Mouse (Mus musculus): ENCODE measurements at regions not wholly inside any gene's neighbourhood (a gene's known extent, or its start where the extent isn't known, plus 50 kb on each side); places are given as distances from the start of the nearest gene placed in this dataset.

DNA sequence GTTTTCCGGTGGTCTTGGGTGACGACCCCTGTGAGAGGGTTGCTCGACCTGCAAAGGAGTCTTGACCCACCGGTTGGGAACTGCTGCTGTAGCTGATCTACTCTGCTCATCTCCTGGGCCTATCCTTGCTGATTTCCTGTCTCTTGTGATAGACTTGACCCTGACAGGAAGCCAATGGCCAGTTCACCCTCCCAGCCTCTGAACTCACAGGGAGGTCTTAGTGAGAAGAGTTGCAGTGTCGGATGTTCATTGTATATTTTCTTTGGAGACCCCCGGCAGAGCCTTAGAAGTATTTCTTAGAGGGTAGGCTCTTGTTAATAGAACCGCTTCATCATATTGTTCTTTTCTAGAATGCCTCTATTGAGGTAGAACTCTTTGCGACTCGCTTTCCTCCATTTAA, 126.0 kb downstream of the Ndufa10 start:
- Histone ChIP-seq H3K4me1 (ENCODE audit: control insufficient read depth, insufficient read depth, low read length) (no peaks in the 10 kb centered on the region), H3K4me3 (ENCODE audit: low read depth, low read length) (no peak overlapping the region), H3K9me3 (replicated peaks; ENCODE audit: control insufficient read depth, low read length) (no peaks in the 10 kb centered on the region), H3K9ac (ENCODE audit: low read length) (no peak overlapping the region), H3K27ac (ENCODE audit: low read depth, low read length) (no peak overlapping the region), H3K36me3 (ENCODE audit: control insufficient read depth, insufficient read depth, low read length) (no peaks in the 10 kb centered on the region), H3K27me3 (replicated peaks; ENCODE audit: control insufficient read depth, insufficient read depth, low read length) (no peaks in the 10 kb centered on the region), H3K4me2 (ENCODE audit: low read length) (no peak overlapping the region)
- 80% methylated on average over 9 of the region's 9 CpGs for WGBS
- no peak for DNase-seq (ENCODE audit: low spot score)
- no peak for ATAC-seq

DNA sequence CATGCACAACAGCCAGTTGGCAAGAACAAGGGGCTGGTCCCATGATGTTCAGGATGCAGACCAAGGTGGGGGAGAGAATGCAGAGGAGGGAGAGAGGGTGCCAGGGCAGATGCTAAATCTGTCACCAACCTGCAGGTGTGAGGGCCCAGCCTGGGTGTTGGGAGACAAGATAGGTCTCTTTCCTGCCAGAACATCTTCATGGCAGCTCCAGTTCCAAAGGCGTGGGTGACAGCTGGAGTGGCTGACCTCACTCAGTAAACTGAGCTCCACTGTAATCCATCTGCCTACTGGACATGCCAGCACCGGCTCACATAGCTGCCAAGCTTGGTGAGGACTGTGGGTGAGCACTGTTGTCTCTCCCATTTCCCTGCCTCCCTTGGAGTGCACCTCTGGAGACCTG, 129.9 kb downstream of the Ndufa10 start:
- Histone ChIP-seq H3K9me3 (replicated peaks; ENCODE audit: control insufficient read depth, low read length) (no peaks in the 10 kb centered on the region), H3K36me3 (ENCODE audit: control insufficient read depth, insufficient read depth, low read length) (no peaks in the 10 kb centered on the region), H3K4me1 (ENCODE audit: control insufficient read depth, insufficient read depth, low read length) (no peaks in the 10 kb centered on the region), H3K27ac (ENCODE audit: low read depth, low read length) (no peak overlapping the region), H3K4me3 (ENCODE audit: low read depth, low read length) (no peak overlapping the region), H3K9ac (ENCODE audit: low read length) (no peak overlapping the region), H3K4me2 (ENCODE audit: low read length) (no peak overlapping the region), H3K27me3 (replicated peaks; ENCODE audit: control insufficient read depth, insufficient read depth, low read length) (no peaks in the 10 kb centered on the region)
- DNase-seq (ENCODE audit: low spot score) (no peak), ATAC-seq (no peak)
- 97% methylated on average over 2 of the region's 2 CpGs for WGBS

DNA sequence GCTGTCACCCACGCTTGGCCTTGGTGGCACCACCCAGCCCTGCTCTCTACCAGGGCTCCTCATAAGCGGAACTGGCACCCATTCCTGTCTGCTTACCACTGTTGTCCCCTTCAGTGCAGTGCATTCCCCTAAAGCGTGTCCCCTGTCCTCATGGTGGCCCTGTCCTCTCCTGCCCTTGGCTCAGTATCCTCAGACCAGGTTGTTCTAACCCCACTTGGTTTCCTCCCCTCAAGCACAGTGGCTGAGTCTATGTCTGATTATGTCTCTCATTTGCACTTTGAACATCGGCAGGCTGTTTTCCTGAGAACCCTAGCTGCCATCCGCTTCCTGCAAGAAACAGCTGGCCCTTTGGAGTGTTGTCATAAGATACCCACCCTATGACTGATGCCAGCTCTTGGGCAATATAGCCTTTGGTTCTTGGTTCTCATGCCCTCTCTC, 130.5 kb downstream of the Ndufa10 start:
- Histone ChIP-seq H3K9ac (ENCODE audit: low read length) (no peak overlapping the region), H3K4me2 (ENCODE audit: low read length) (no peak overlapping the region), H3K4me1 (ENCODE audit: control insufficient read depth, insufficient read depth, low read length) (no peaks in the 10 kb centered on the region), H3K9me3 (replicated peaks; ENCODE audit: control insufficient read depth, low read length) (no peaks in the 10 kb centered on the region), H3K4me3 (ENCODE audit: low read depth, low read length) (no peak overlapping the region), H3K36me3 (ENCODE audit: control insufficient read depth, insufficient read depth, low read length) (no peaks in the 10 kb centered on the region), H3K27ac (ENCODE audit: low read depth, low read length) (no peak overlapping the region), H3K27me3 (replicated peaks; ENCODE audit: control insufficient read depth, insufficient read depth, low read length) (no peaks in the 10 kb centered on the region)
- DNase-seq (ENCODE audit: low spot score): no peak
- 85% methylated on average over 5 of the region's 5 CpGs for WGBS
- ATAC-seq: no peak

DNA sequence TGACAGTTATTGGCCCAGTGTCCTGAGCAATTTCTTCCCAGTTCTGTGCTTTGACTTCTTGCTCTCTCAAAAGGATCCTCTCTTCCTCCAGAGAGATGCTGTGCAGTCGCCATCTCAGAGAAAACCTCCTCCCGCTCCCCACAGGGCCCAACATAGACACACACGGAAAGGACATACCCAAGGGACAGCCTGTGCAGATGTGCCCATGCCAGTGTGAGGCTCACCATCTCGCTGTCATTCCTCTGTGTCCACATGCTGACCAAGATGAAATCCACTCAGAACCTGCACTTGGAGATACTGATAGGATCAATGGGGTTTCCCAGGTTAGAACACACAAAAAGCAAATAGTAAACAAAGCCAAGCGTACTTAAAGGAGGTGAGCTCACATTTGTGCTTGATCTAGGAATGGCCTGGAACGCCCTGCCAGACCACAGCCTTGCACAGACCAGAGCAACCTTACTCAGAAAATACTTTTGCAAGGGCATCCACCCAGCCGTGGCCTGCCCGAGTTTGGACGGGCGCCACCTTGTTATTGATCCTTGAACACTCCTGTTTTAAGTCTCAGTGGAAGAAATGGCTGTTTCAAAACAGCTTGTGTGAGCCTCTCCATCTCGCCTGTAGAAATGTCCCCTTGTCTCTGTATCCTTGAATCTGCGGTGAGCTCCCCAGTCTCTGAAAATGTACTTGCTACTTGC, 131.7 kb downstream of the Ndufa10 start:
- Histone ChIP-seq H3K9ac (ENCODE audit: low read length) (no peak overlapping the region), H3K4me3 (ENCODE audit: low read depth, low read length) (no peak overlapping the region), H3K27me3 (replicated peaks; ENCODE audit: control insufficient read depth, insufficient read depth, low read length) (no peaks in the 10 kb centered on the region), H3K9me3 (replicated peaks; ENCODE audit: control insufficient read depth, low read length) (no peaks in the 10 kb centered on the region), H3K4me2 (ENCODE audit: low read length) (no peak overlapping the region), H3K27ac (ENCODE audit: low read depth, low read length) (no peak overlapping the region), H3K36me3 (ENCODE audit: control insufficient read depth, insufficient read depth, low read length) (no peaks in the 10 kb centered on the region), H3K4me1 (ENCODE audit: control insufficient read depth, insufficient read depth, low read length) (no peaks in the 10 kb centered on the region)
- DNase-seq (ENCODE audit: low spot score) (no peak), ATAC-seq (no peak)
- WGBS: 93% methylated on average over 12 of the region's 12 CpGs

DNA sequence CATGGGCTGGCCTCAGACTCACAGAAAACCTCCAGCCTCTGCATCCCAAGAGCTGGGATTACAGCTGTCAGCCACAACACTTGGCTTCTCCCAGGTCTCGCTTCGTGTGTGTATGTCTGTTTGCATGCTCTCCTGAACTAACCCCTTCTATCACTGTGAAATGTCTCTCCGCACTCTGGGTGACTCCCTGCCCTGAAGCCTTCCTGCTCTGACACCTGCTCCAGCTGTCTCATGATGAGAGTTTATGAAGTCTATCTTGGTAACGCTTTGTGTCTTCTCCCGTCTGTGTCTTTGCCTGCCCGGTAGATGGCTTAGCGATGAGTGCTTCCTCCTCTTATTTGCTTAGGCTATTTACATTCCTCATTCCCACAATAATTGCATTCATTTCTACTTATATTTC, 133.0 kb downstream of the Ndufa10 start:
- Histone ChIP-seq H3K36me3 (ENCODE audit: control insufficient read depth, insufficient read depth, low read length) (no peaks in the 10 kb centered on the region), H3K27me3 (replicated peaks; ENCODE audit: control insufficient read depth, insufficient read depth, low read length) (no peaks in the 10 kb centered on the region), H3K4me1 (ENCODE audit: control insufficient read depth, insufficient read depth, low read length) (no peaks in the 10 kb centered on the region), H3K27ac (ENCODE audit: low read depth, low read length) (no peak overlapping the region), H3K4me2 (ENCODE audit: low read length) (no peak overlapping the region), H3K9ac (ENCODE audit: low read length) (no peak overlapping the region), H3K9me3 (replicated peaks; ENCODE audit: control insufficient read depth, low read length) (no peaks in the 10 kb centered on the region), H3K4me3 (ENCODE audit: low read depth, low read length) (no peak overlapping the region)
- WGBS: 93% methylated on average over 7 of the region's 7 CpGs
- DNase-seq (ENCODE audit: low spot score) (no peak), ATAC-seq (no peak)

DNA sequence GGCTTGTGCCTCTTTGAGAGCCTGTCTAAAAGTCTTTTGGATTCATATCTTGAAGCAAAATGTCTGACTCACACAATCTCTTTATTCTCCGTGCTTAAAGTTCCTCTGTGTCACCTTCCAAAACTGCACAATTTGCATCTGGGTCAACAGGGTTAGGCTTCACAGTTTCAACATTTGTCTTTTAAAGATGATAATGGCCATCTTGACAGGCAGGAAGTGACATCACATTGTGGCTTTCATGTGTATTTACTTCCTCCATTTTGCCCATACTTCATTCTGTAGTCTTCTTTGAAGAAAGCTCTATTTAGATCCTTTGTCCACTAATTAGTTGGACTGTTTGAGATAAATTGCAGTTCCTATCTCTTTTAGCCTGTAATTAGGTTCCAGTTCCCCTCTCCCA, 135.1 kb downstream of the Ndufa10 start:
- no peak for DNase-seq (ENCODE audit: low spot score)
- no peak overlapping the region for H3K9ac ChIP-seq (ENCODE audit: low read length)
- no peaks in the 10 kb centered on the region for H3K4me1 ChIP-seq (ENCODE audit: control insufficient read depth, insufficient read depth, low read length)
- no peak for ATAC-seq
- H3K9me3 ChIP-seq (replicated peaks; ENCODE audit: control insufficient read depth, low read length): no peaks in the 10 kb centered on the region
- H3K4me3 ChIP-seq (ENCODE audit: low read depth, low read length): no peak overlapping the region
- H3K27me3 ChIP-seq (replicated peaks; ENCODE audit: control insufficient read depth, insufficient read depth, low read length): no peaks in the 10 kb centered on the region
- no peaks in the 10 kb centered on the region for H3K36me3 ChIP-seq (ENCODE audit: control insufficient read depth, insufficient read depth, low read length)
- 96% methylated on average over 1 of the region's 1 CpGs for WGBS
- no peak overlapping the region for H3K27ac ChIP-seq (ENCODE audit: low read depth, low read length)
- no peak overlapping the region for H3K4me2 ChIP-seq (ENCODE audit: low read length)

DNA sequence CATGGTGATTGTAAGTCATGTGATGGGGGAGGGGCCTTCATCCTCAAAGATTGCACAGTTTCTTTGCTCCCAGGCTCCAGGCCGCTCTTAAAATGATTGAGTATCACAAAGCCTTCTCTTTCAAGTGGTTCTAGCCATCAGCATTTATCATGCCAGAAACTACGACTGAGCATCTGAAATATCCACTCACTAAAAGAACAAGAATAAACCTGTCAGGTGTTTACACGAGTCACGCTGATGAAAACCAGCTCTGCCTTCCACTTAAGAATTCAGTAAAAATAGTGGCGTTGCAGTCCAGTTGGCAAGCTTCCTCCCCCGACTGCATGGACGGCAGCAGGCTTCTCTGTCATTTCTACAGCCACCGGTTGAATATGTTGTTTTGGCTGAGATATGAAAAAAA, 136.2 kb downstream of the Ndufa10 start:
- H3K9me3 ChIP-seq (replicated peaks; ENCODE audit: control insufficient read depth, low read length): no peaks in the 10 kb centered on the region
- no peak for ATAC-seq
- no peaks in the 10 kb centered on the region for H3K36me3 ChIP-seq (ENCODE audit: control insufficient read depth, insufficient read depth, low read length)
- DNase-seq (ENCODE audit: low spot score): no peak
- H3K9ac ChIP-seq (ENCODE audit: low read length): no peak overlapping the region
- no peak overlapping the region for H3K4me3 ChIP-seq (ENCODE audit: low read depth, low read length)
- H3K27me3 ChIP-seq (replicated peaks; ENCODE audit: control insufficient read depth, insufficient read depth, low read length): no peaks in the 10 kb centered on the region
- H3K27ac ChIP-seq (ENCODE audit: low read depth, low read length): no peak overlapping the region
- WGBS: 86% methylated on average over 8 of the region's 8 CpGs
- no peaks in the 10 kb centered on the region for H3K4me1 ChIP-seq (ENCODE audit: control insufficient read depth, insufficient read depth, low read length)
- no peak overlapping the region for H3K4me2 ChIP-seq (ENCODE audit: low read length)

DNA sequence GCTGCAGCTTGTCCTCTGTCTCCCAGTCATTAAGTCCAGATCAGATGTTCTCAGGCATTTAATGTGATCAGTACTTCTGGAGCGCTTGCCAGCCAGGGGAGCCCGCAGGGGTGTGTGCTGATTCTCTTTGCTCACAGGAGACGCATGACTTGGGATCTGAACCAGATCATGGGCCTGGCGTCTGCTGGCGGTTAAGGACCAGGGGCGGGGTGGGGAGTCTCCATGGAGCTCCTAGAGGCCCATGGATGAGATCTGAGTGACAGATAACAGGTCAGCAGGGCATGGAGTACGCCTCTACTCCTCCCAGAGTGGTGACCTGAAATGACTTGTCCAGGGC, 136.7 kb upstream of the Hdac4 start:
- WGBS: 84% methylated on average over 7 of the region's 7 CpGs
- ATAC-seq (no peak), DNase-seq (ENCODE audit: low spot score) (no peak)

DNA sequence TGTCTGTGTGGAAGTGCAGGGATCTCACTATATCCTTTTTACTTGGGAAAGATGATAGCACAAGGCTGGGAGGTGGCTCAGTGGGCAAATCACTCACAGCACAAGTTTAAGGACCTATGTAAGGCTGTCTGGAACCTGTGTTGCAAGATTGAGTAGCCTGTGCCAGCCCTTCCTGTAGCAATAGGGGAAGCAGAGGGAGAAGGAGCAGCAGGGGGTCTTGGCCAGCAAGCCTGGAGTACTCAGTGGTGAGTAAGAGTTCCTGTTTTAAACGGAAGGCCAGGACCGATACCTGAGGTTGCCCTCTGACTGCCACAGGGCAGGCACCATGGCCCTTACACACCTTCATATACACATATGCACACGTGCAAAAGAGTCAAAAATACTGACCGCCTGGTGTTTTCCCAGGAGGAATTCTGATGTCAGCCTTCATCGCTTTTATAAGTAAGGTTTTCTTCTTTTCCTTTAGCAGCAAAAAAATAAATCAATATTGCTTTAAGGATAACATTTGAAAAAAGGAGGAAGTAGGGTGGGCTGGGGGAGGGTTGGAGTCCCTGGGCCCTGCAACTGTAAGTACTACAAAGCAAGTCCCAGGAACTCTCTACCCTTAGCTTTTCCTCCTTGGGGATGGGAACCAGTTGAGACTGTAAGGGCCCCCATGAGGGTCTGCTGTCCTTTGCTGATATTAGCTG, 136.2 kb upstream of the Hdac4 start:
- H3K4me1 ChIP-seq (ENCODE audit: control insufficient read depth, insufficient read depth, low read length): no peaks in the 10 kb centered on the region
- no peak overlapping the region for H3K4me3 ChIP-seq (ENCODE audit: low read depth, low read length)
- H3K9me3 ChIP-seq (replicated peaks; ENCODE audit: control insufficient read depth, low read length): no peaks in the 10 kb centered on the region
- no peaks in the 10 kb centered on the region for H3K27me3 ChIP-seq (replicated peaks; ENCODE audit: control insufficient read depth, insufficient read depth, low read length)
- 85% methylated on average over 5 of the region's 5 CpGs for WGBS
- ATAC-seq (no peak), DNase-seq (ENCODE audit: low spot score) (no peak)
- no peaks in the 10 kb centered on the region for H3K36me3 ChIP-seq (ENCODE audit: control insufficient read depth, insufficient read depth, low read length)
- no peak overlapping the region for H3K4me2 ChIP-seq (ENCODE audit: low read length)
- H3K9ac ChIP-seq (ENCODE audit: low read length): no peak overlapping the region
- H3K27ac ChIP-seq (ENCODE audit: low read depth, low read length): no peak overlapping the region

More for the DNA sequence above, 136.7 kb upstream of the Hdac4 start:
- Histone ChIP-seq H3K9ac (ENCODE audit: low read length) (no peak overlapping the region), H3K4me3 (ENCODE audit: low read depth, low read length) (no peak overlapping the region), H3K27me3 (replicated peaks; ENCODE audit: control insufficient read depth, insufficient read depth, low read length) (no peaks in the 10 kb centered on the region), H3K36me3 (ENCODE audit: control insufficient read depth, insufficient read depth, low read length) (no peaks in the 10 kb centered on the region), H3K27ac (ENCODE audit: low read depth, low read length) (no peak overlapping the region), H3K9me3 (replicated peaks; ENCODE audit: control insufficient read depth, low read length) (no peaks in the 10 kb centered on the region), H3K4me2 (ENCODE audit: low read length) (no peak overlapping the region), H3K4me1 (ENCODE audit: control insufficient read depth, insufficient read depth, low read length) (no peaks in the 10 kb centered on the region)
